Mouse (Mus musculus) heart, embryonic 15.5 days (tissue): ENCODE results near the gene Chd4. TPM values are rescaled to one million over a fixed set of nuclear protein-coding genes. Genes with fewer than 3 reads are reported as not detected.
A peak's percentile ranks its signal among the peaks of the same experiment; 100 is the strongest.
"Not testable (repeated sequence)": the region's sequence is repeated elsewhere in the genome, so short reads cannot be mapped to it uniquely, and the experiment has no call there.

Source experiments
- ATAC-seq: fragments of 200-750 bp; cut with Nextera tagmentation; replicated peaks from 2 replicates; pipeline ENCODE4 v1.8.0; 2017; ENCODE audit warnings: low read depth, moderate TSS enrichment; ENCODE audit not compliant: insufficient number of reproducible peaks, insufficient read depth, low FRiP score
- H3K27ac ChIP-seq: fragments of 300-500 bp; sonication (generic); 2 replicates; pipeline ENCODE4 v1.5.1; 2015; ENCODE audit warnings: mild to moderate bottlenecking, inconsistent platforms
- H3K27me3 ChIP-seq: fragments of 300-500 bp; sonication (generic); 2 replicates; pipeline ENCODE4 v1.6.1; 2015; ENCODE audit warnings: inconsistent platforms
- H3K36me3 ChIP-seq: fragments of 300-500 bp; sonication (generic); 2 replicates; pipeline ENCODE4 v1.6.1; 2015; ENCODE audit warnings: mild to moderate bottlenecking, inconsistent platforms
- H3K4me1 ChIP-seq: fragments of 300-500 bp; sonication (generic); replicated peaks from 2 replicates; pipeline ENCODE4 v1.6.1; 2015; ENCODE audit warnings: inconsistent platforms
- H3K4me2 ChIP-seq: fragments of 300-500 bp; sonication (generic); 2 replicates; pipeline ENCODE4 v1.6.1; 2015; ENCODE audit warnings: inconsistent platforms, mild to moderate bottlenecking, moderate library complexity
- H3K4me3 ChIP-seq: fragments of 300-500 bp; sonication (generic); 2 replicates; pipeline ENCODE4 v1.5.1; 2015; ENCODE audit warnings: mild to moderate bottlenecking, inconsistent platforms
- H3K9ac ChIP-seq: fragments of 300-500 bp; sonication (generic); 2 replicates; pipeline ENCODE4 v1.6.1; 2015; ENCODE audit warnings: mild to moderate bottlenecking, inconsistent platforms
- H3K9me3 ChIP-seq: fragments of 300-500 bp; sonication (generic); replicated peaks from 2 replicates; pipeline ENCODE4 v1.6.1; 2016; ENCODE audit warnings: inconsistent platforms
- WGBS: fragments of 180-500 bp; shearing (Covaris S2); methylation state at CpG from one replicate; pipeline ENCODE4 v1.1.7; 2015; ENCODE audit warnings: mixed read lengths; 5-methylcytosine and 5-hydroxymethylcytosine counted together
- polyA plus RNA-seq: library from polyadenylated mRNA; unstranded; fragments of >200 nt; fragmentation: Nextera tagmentation; extraction: Ambion mirVana; gene quantifications from 2 replicates; pipeline ENCODE4 v1.2.1, GENCODE M21; 2015

Gene Chd4
- polyA plus RNA-seq, 1 experiment from 2014 or later: 61.1 TPM

DNA sequence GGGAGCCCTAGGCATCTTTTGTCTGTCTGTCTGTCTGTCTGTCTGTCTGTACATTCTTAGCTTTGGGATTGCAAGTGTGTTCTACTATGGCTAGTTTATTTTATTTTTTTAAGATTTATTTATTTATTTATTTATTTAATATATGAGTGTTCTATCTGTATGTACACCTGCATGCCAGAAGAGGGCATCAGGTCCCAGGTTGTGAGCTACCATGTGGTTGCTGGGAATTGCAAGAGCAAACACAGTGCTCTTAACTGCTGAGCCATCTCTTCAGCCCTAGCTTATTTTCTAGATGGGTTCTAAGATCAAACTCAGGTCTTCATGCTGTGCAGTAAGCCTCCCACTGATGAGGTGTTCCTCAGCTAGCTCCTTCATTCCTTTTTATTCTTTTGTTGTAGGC lies 58.8 kb downstream of the Chd4 start:
- ATAC-seq: no peak
- no peak overlapping the region for H3K9ac ChIP-seq
- no peak overlapping the region for H3K4me3 ChIP-seq
- H3K27ac ChIP-seq: no peak overlapping the region
- H3K27me3 ChIP-seq: no peaks in the 10 kb centered on the region
- H3K4me2 ChIP-seq: no peak overlapping the region
- H3K4me1 ChIP-seq: peaks cover 9% of the 10 kb centered on the region
- peaks cover 33% of the 10 kb centered on the region; the same call in 1 of the 2 replicates for H3K36me3 ChIP-seq
- H3K9me3 ChIP-seq: no peaks in the 10 kb centered on the region

DNA sequence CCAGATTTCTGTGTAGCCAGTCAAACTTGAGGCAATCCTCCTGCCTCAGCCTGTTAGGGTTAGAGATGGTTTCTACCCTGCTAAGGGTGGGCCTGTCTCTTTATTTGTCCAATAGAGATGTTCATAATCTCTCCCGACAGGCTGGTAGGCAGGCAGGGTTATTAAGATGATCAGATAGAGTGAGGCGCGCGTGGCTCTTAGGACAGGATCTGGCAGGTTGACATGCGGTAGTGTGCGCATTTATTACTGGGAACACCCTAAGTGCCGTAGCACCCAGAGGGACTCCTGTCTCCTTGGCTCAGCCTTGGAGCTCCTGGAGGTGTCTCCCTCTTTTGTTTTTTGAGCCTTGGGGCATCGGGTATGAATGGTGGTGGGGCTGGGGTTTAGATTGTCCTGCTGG lies 59.5 kb downstream of the Chd4 start:
- H3K27ac ChIP-seq: no peak overlapping the region
- no peaks in the 10 kb centered on the region for H3K27me3 ChIP-seq
- WGBS: 89% methylated on average over 8 of the region's 8 CpGs
- no peak for ATAC-seq
- H3K4me2 ChIP-seq: no peak overlapping the region
- H3K9me3 ChIP-seq: no peaks in the 10 kb centered on the region
- H3K4me3 ChIP-seq: no peak overlapping the region
- H3K36me3 ChIP-seq: peaks cover 34% of the 10 kb centered on the region; the same call in 1 of the 2 replicates
- no peak overlapping the region for H3K9ac ChIP-seq
- H3K4me1 ChIP-seq: peaks cover 8% of the 10 kb centered on the region

DNA sequence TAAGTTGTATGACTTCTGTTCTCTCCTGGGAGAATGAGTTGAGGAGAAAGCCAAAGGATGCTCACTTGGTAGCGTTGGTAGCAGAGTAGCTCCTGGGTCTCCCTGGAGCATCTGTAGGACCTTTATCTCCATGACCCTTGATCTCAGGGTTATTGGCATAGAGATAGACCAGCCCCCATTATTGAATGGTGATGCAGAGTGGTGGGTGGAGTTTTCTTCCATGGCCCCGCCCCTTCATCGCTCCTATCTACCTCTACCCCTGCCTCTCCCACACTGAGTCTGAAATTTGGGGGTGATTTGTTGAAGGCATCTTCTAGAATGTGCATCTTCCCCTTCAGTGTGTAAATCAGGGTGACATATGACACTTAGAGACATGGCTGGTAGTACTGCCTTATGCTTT lies 60.7 kb downstream of the Chd4 start:
- H3K4me2 ChIP-seq: no peak overlapping the region
- H3K36me3 ChIP-seq: peaks cover 39% of the 10 kb centered on the region; the same call in 1 of the 2 replicates
- H3K27ac ChIP-seq: no peak overlapping the region
- no peaks in the 10 kb centered on the region for H3K9me3 ChIP-seq
- no peaks in the 10 kb centered on the region for H3K27me3 ChIP-seq
- no peak overlapping the region for H3K4me3 ChIP-seq
- H3K4me1 ChIP-seq: peaks cover 16% of the 10 kb centered on the region
- ATAC-seq: no peak
- no peak overlapping the region for H3K9ac ChIP-seq
- 91% methylated on average over 3 of the region's 3 CpGs for WGBS

DNA sequence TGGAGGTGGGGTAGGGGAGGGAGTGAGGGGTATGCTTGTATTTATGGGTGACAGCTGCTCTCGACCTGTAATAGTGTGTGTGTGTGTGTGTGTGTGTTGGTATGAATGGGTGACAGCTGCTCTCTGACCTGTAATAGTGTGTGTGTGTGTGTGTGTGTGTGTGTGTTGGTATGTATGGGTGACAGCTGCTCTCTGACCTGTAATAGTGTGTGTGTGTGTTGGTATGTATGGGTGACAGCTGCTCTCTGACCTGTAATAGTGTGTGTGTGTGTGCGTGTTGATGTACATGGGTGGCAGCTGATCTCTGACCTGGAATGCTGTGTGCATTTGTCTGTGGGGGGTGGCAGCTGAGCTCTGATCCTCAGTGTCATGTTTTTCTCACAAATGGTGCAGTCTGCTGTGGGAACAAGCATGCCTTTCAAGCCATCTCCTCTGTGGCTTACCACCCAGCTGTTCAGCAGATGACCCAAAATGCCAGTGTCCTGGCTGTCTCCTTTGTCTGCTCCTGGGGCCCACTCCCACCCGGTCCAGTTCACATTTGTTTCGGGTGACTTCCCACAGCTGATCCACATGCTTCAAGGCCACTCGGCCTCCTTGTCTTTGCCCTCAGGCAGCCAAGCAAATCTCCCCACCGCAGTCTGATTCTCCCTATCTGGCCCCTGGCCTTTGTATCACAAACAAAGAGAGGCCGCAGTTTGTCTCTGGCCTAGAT lies 61.3 kb downstream of the Chd4 start:
- H3K27ac ChIP-seq: no peak overlapping the region; the same call in 1 of the 2 replicates
- H3K9me3 ChIP-seq: no peaks in the 10 kb centered on the region
- no peak overlapping the region for H3K4me2 ChIP-seq
- H3K27me3 ChIP-seq: no peaks in the 10 kb centered on the region
- 69% methylated on average over 7 of the region's 7 CpGs for WGBS
- H3K4me3 ChIP-seq: no peak overlapping the region
- ATAC-seq: no peak
- no peak overlapping the region; the same call in 1 of the 2 replicates for H3K9ac ChIP-seq
- H3K4me1 ChIP-seq: peaks cover 20% of the 10 kb centered on the region
- H3K36me3 ChIP-seq: peaks cover 36% of the 10 kb centered on the region; the same call in 1 of the 2 replicates

DNA sequence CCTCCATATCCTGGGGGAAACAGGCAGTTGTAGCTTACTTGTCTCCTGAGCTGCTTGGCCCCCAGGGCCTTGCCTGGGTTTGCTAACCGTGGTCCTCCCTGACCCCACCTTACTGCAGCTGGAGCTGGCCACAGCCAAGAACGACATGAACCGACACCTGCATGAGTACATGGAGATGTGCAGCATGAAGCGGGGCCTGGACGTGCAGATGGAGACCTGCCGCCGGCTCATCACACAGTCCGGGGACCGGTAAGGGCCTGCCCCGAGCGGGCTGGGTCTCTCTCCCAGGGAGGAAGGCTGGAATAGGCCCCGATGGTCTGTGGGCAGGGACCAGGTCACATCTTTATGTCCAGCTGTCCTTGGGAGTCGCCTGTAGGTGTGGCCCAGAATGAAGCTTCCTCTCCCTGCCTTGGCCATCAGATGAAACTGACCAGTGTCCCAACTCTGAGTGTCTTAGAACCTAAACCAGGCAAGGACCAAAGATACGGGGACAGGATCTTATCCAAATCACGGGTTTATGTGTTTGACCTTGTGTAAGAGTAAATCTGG lies 63.2 kb downstream of the Chd4 start:
- Histone ChIP-seq H3K9me3 (no peaks in the 10 kb centered on the region), H3K27me3 (no peaks in the 10 kb centered on the region), H3K9ac (no peak overlapping the region), H3K27ac (no peak overlapping the region), H3K4me1 (peaks cover 36% of the 10 kb centered on the region), H3K36me3 (peaks cover 29% of the 10 kb centered on the region), H3K4me2 (no peak overlapping the region), H3K4me3 (no peak overlapping the region)
- no peak for ATAC-seq
- 83% methylated on average over 15 of the region's 15 CpGs for WGBS

DNA sequence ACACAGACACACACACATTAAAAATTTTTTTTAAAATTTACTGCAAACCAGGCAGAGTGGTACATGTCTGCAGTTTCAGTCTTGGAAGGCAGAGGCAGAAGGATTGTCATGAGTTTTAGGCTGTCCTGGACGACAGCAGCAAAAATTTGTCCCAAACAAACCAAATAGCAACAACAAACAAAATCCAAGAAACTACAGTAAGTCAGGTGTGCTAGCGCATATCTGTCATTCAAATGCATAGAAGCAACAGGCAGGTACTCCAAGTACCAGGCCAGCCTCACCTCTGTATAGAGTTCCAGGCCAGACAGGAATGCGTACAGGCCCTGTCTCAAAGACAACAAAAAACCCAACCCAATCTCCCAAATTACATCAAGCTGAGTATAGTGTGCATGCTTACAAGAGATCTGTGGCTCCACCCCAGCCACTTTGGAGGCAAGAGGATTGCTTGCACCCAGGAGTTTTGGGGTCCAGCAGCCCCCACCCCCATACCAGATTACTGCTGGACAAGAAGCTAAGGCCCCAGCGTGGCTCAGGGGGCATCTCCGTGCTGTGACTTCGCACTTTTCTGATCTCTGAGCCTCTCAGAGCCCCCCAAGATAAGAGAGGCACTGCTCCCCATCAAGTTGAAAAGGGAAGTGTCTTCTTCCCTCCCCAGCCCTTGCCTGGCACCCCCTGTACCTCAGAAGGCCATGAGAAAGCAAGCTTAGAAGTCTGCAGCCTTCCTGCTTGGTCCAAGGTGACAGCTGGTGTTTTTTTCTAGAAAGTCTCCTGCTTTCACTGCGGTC lies 64.2 kb downstream of the Chd4 start:
- ATAC-seq: no peak
- Histone ChIP-seq H3K4me2 (no peak overlapping the region), H3K9me3 (no peaks in the 10 kb centered on the region), H3K36me3 (peaks cover 32% of the 10 kb centered on the region), H3K27ac (peak overlapping the region; percentile 85), H3K27me3 (no peaks in the 10 kb centered on the region), H3K4me3 (no peak overlapping the region), H3K4me1 (peaks cover 39% of the 10 kb centered on the region), H3K9ac (no peak overlapping the region)
- 75% methylated on average over 7 of the region's 7 CpGs for WGBS

DNA sequence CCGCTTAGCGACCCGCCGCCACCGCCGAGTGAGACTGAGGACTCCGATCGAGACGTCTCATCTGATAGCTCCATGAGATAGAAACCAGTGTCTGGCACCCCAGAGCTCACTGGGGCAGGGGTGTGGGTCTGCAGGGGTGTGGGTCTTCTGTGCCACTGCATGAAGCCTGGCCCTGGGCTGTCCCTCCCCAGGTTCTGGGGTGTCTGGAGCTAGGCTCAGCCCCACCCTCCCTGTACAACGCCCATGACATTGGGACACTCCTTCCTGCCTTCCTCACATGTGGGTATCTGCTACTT lies 64.7 kb downstream of the Chd4 start:
- Histone ChIP-seq H3K4me1 (peaks cover 39% of the 10 kb centered on the region), H3K27me3 (no peaks in the 10 kb centered on the region), H3K27ac (peak overlapping the region; percentile 85), H3K4me3 (no peak overlapping the region), H3K9me3 (no peaks in the 10 kb centered on the region), H3K4me2 (no peak overlapping the region), H3K36me3 (peaks cover 32% of the 10 kb centered on the region), H3K9ac (no peak overlapping the region)
- no peak for ATAC-seq
- 35% methylated on average over 10 of the region's 10 CpGs for WGBS

DNA sequence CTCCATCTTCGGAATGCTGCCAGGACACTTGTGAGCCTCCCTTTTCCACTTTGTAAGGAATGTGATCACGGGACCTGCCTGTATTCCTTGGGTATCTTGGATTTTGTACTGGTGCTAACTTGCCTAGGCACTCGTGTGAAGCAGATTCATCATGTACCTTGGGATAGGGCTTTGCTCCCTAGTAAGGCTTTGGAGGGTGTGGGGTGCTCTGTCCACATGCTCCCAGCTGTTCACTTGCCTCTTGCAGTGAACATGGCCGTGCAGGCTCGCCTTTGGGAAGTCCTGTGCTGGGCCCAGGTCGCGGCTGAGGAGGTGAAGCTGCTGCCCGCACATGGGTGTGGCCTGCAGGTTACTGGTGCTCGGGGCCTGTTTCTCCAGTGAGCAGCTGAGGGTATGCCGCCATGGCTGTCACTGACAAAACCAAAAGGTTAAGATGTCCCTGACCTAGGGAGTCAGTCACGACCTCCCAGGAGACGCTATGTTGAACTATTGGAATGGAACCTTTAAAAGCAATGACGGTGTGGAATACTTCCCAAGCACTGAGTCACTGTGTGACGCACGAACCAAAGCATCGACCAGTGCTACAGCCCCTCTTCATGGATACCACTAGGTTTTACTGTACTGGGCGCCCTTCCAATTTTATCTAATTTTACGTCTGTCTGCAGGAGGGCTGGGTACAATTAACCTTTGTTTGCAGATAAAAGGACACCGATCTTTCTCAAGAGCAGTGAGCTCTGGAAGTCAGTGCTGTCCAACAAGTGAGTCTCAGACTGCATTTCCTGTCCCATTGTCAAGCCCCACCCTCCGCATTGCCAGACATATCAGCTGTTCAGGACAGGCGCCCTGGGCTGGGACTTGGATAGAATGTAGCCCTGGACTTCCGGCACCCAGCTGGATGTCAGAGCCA lies 65.3 kb downstream of the Chd4 start:
- ATAC-seq: no peak; the same call in 1 of the 2 replicates
- Histone ChIP-seq H3K9ac (peak overlapping the region; percentile 19), H3K27me3 (no peaks in the 10 kb centered on the region), H3K4me2 (peak overlapping the region; percentile 77), H3K27ac (peak overlapping the region; percentile 85), H3K4me3 (peak overlapping the region; percentile 94), H3K36me3 (peaks cover 32% of the 10 kb centered on the region), H3K4me1 (peaks cover 39% of the 10 kb centered on the region), H3K9me3 (no peaks in the 10 kb centered on the region)
- WGBS: 14% methylated on average over 22 of the region's 22 CpGs

DNA sequence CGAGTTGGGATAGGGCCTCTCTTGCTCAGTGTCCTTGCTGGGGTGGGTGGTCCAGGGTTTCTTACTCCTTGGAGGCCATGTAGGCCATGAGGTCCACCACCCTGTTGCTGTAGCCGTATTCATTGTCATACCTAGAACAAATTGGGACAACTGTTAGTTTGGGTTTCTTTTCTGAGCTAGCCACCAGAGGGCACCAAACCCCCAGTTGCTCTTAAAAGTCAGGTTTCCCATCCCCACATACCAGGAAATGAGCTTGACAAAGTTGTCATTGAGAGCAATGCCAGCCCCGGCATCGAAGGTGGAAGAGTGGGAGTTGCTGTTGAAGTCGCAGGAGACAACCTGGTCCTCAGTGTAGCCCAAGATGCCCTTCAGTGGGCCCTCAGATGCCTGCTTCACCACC lies 66.2 kb downstream of the Chd4 start:
- H3K4me3 ChIP-seq: peak overlapping the region; percentile 94
- H3K27me3 ChIP-seq, H3K9ac ChIP-seq, H3K9me3 ChIP-seq, ATAC-seq: not testable (repeated sequence)
- peak overlapping the region; percentile 85 for H3K27ac ChIP-seq
- peaks cover 42% of the 10 kb centered on the region for H3K4me1 ChIP-seq
- peak overlapping the region; percentile 77 for H3K4me2 ChIP-seq
- WGBS: 4% methylated on average over 4 of the region's 5 CpGs
- H3K36me3 ChIP-seq: peaks cover 32% of the 10 kb centered on the region

DNA sequence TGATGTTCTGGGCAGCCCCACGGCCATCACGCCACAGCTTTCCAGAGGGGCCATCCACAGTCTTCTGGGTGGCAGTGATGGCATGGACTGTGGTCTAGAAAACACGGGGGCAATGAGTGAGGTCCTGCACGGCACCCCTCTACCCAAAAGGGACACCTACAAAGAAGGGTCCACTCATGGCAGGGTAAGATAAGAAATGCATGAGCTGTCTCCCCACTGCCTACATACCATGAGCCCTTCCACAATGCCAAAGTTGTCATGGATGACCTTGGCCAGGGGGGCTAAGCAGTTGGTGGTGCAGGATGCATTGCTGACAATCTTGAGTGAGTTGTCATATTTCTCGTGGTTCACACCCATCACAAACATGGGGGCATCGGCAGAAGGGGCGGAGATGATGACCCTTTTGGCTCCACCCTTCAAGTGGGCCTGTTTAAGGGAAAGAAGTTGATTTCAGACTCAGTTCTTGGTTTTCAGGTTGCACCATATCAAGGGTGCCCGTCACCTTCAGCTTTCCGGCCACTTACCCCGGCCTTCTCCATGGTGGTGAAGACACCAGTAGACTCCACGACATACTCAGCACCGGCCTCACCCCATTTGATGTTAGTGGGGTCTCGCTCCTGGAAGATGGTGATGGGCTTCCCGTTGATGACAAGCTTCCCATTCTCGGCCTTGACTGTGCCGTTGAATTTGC lies 67.0 kb downstream of the Chd4 start:
- not testable (repeated sequence) for H3K27me3 ChIP-seq, H3K9me3 ChIP-seq, ATAC-seq
- Histone ChIP-seq H3K4me2 (peak overlapping the region; percentile 77), H3K27ac (peak overlapping the region; percentile 85), H3K4me1 (peaks cover 50% of the 10 kb centered on the region), H3K9ac (peak overlapping the region; percentile 50), H3K4me3 (peak overlapping the region; percentile 94), H3K36me3 (peaks cover 29% of the 10 kb centered on the region)
- 48% methylated on average over 13 of the region's 16 CpGs for WGBS
